Mouse (Mus musculus): ENCODE data around the gene Ackr1. TPM values are rescaled to one million over a fixed set of nuclear protein-coding genes. Genes with fewer than 3 reads are reported as not detected.

The Ackr1 gene
- polyA plus RNA-seq, 1 experiment from 2014 or later = 69.3 TPM

GRCm38 (mm10) chr1:173366701-173367355 is 33.3 kb upstream of the Ackr1 start:
- H3K9ac ChIP-seq (ENCODE audit: low read depth, low read length) = no peak overlapping the region

GRCm38 (mm10) chr1:173365970-173366409 is 32.4 kb upstream of the Ackr1 start:
- H3K36me3 ChIP-seq (ENCODE audit: control insufficient read depth, insufficient read depth) = no peaks in the 10 kb centered on the region
- H3K9ac ChIP-seq (ENCODE audit: low read depth, low read length) = no peak overlapping the region
- H3K9me3 ChIP-seq (replicated peaks; ENCODE audit: control insufficient read depth, low read length) = no peaks in the 10 kb centered on the region
- WGBS (ENCODE audit: insufficient replicate concordance) = 4% methylated on average over 13 of the region's 13 CpGs
- ATAC-seq (ENCODE audit: low read depth) = peak; percentile 57
- H3K4me1 ChIP-seq (ENCODE audit: control insufficient read depth, low read depth, low read length) = peaks cover 14% of the 10 kb centered on the region
- no peak overlapping the region for H3K27ac ChIP-seq (ENCODE audit: low read length)
- H3K4me2 ChIP-seq (ENCODE audit: low read depth, low read length) = no peak overlapping the region
- H3K27me3 ChIP-seq (ENCODE audit: control insufficient read depth, insufficient read depth, low read depth, low read length) = peaks cover 43% of the 10 kb centered on the region
- H3K4me3 ChIP-seq (ENCODE audit: low read depth, low read length) = no peak overlapping the region; the same call in 1 of the 2 replicates

More at GRCm38 (mm10) chr1:173366701-173367355, 33.3 kb upstream of the Ackr1 start:
- Histone ChIP-seq H3K9me3 (replicated peaks; ENCODE audit: control insufficient read depth, low read length) (no peaks in the 10 kb centered on the region), H3K27ac (ENCODE audit: low read length) (no peak overlapping the region), H3K36me3 (ENCODE audit: control insufficient read depth, insufficient read depth) (no peaks in the 10 kb centered on the region), H3K4me2 (ENCODE audit: low read depth, low read length) (no peak overlapping the region; the same call in 1 of the 2 replicates), H3K4me1 (ENCODE audit: control insufficient read depth, low read depth, low read length) (peaks cover 14% of the 10 kb centered on the region), H3K27me3 (ENCODE audit: control insufficient read depth, insufficient read depth, low read depth, low read length) (peaks cover 43% of the 10 kb centered on the region), H3K4me3 (ENCODE audit: low read depth, low read length) (no peak overlapping the region)
- no peak for ATAC-seq (ENCODE audit: low read depth)
- 1% methylated on average over 31 of the region's 31 CpGs for WGBS (ENCODE audit: insufficient replicate concordance)

- Histone ChIP-seq H3K4me3 (ENCODE audit: low read depth, low read length) (no peak overlapping the region), H3K4me1 (ENCODE audit: control insufficient read depth, low read depth, low read length) (peaks cover 14% of the 10 kb centered on the region), H3K27me3 (ENCODE audit: control insufficient read depth, insufficient read depth, low read depth, low read length) (peaks cover 43% of the 10 kb centered on the region), H3K36me3 (ENCODE audit: control insufficient read depth, insufficient read depth) (no peaks in the 10 kb centered on the region), H3K4me2 (ENCODE audit: low read depth, low read length) (no peak overlapping the region), H3K9ac (ENCODE audit: low read depth, low read length) (no peak overlapping the region), H3K27ac (ENCODE audit: low read length) (no peak overlapping the region), H3K9me3 (replicated peaks; ENCODE audit: control insufficient read depth, low read length) (no peaks in the 10 kb centered on the region)
- 67% methylated on average over 4 of the region's 4 CpGs for WGBS (ENCODE audit: insufficient replicate concordance)
- no peak for ATAC-seq (ENCODE audit: low read depth)
Observed at GRCm38 (mm10) chr1:173364125-173364800, 30.7 kb upstream of the Ackr1 start.

DNA sequence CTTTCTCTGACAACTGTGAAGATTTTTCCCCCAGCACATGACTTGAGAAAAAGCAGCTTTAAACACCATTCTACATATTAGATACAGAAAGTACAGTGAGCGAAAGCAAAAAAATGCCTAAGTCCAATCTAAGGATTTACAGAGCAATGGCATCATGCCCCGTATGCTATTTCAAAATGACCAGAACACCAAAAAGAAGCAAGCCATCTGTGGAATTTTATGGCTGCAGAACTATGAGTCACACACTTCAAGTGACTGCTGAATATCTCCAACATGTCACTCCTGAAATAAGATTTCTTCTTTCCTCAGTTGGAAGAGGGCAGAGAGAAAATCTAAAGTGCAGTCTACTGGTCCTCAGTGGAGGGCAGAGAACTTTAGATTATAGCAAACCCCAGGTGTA is 29.9 kb upstream of the Ackr1 start:
- ATAC-seq (ENCODE audit: low read depth) = no peak
- Histone ChIP-seq H3K9me3 (replicated peaks; ENCODE audit: control insufficient read depth, low read length) (no peaks in the 10 kb centered on the region), H3K4me1 (ENCODE audit: control insufficient read depth, low read depth, low read length) (peaks cover 14% of the 10 kb centered on the region), H3K36me3 (ENCODE audit: control insufficient read depth, insufficient read depth) (no peaks in the 10 kb centered on the region), H3K4me2 (ENCODE audit: low read depth, low read length) (no peak overlapping the region), H3K4me3 (ENCODE audit: low read depth, low read length) (no peak overlapping the region), H3K9ac (ENCODE audit: low read depth, low read length) (no peak overlapping the region), H3K27me3 (ENCODE audit: control insufficient read depth, insufficient read depth, low read depth, low read length) (peaks cover 37% of the 10 kb centered on the region), H3K27ac (ENCODE audit: low read length) (no peak overlapping the region)
- WGBS (ENCODE audit: insufficient replicate concordance) = 67% methylated on average over 2 of the region's 2 CpGs

DNA sequence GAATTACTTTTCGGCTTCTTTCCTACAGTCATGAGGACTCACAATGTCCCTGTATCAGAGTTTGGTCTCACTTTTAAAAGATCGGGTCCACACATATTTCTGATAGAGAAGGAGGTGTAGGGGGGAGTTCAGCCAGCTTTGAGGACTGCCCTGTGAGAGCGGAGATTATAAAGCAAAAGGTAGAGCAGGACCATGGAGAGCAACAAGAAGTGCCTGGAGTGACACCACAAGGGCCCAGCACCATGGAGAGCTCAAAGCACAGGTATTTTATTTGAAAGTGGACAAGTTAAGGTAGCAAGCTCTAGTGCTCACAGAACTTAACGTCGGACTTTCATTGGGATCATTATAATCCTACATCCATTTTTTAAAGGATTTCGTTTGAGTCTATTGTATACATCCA is 28.1 kb upstream of the Ackr1 start:
- Histone ChIP-seq H3K4me1 (ENCODE audit: control insufficient read depth, low read depth, low read length) (peaks cover 11% of the 10 kb centered on the region), H3K27me3 (ENCODE audit: control insufficient read depth, insufficient read depth, low read depth, low read length) (peaks cover 19% of the 10 kb centered on the region), H3K27ac (ENCODE audit: low read length) (no peak overlapping the region), H3K9me3 (replicated peaks; ENCODE audit: control insufficient read depth, low read length) (no peaks in the 10 kb centered on the region), H3K4me2 (ENCODE audit: low read depth, low read length) (no peak overlapping the region), H3K9ac (ENCODE audit: low read depth, low read length) (no peak overlapping the region), H3K36me3 (ENCODE audit: control insufficient read depth, insufficient read depth) (no peaks in the 10 kb centered on the region), H3K4me3 (ENCODE audit: low read depth, low read length) (no peak overlapping the region)
- WGBS (ENCODE audit: insufficient replicate concordance) = 25% methylated on average over 6 of the region's 6 CpGs
- ATAC-seq (ENCODE audit: low read depth) = no peak

DNA sequence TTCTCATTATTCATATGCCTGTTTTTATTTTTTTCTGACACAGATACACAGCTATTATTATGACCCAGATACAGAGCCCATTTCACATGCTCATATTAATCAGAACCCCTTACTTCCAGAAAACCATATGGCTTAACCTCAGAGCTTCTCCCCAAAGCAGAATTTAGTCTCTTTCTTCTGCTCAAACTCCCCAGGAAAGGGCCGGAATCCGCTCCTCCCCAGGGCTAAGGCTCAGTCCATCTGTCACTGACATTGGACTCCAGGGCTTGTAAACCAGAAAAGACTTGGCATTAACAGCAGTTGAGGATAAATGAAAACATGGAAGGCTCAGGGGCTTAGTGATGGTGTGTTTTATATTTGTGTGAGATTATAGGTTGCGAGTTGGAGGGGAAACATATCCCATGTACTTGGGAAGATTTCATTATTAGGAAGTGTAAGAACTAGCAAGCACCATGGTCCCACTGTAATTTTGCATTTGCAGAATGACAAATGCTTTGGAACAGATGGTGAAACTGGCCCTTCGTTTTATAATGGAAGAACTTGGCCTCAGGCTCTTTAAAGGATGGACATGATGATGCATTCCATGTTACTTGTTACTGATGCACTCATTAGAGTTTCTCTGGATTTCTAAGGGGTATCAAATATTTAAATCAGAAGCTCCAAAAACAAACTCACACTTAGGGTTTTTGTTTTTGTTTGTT is 26.2 kb upstream of the Ackr1 start:
- Histone ChIP-seq H3K27ac (ENCODE audit: low read length) (no peak overlapping the region), H3K4me2 (ENCODE audit: low read depth, low read length) (no peak overlapping the region), H3K36me3 (ENCODE audit: control insufficient read depth, insufficient read depth) (no peaks in the 10 kb centered on the region), H3K27me3 (ENCODE audit: control insufficient read depth, insufficient read depth, low read depth, low read length) (peaks cover under 1% of the 10 kb centered on the region), H3K9ac (ENCODE audit: low read depth, low read length) (no peak overlapping the region), H3K4me1 (ENCODE audit: control insufficient read depth, low read depth, low read length) (peaks cover 15% of the 10 kb centered on the region), H3K4me3 (ENCODE audit: low read depth, low read length) (no peak overlapping the region), H3K9me3 (replicated peaks; ENCODE audit: control insufficient read depth, low read length) (no peaks in the 10 kb centered on the region)
- WGBS (ENCODE audit: insufficient replicate concordance) = 64% methylated on average over 4 of the region's 4 CpGs
- ATAC-seq (ENCODE audit: low read depth) = no peak

DNA sequence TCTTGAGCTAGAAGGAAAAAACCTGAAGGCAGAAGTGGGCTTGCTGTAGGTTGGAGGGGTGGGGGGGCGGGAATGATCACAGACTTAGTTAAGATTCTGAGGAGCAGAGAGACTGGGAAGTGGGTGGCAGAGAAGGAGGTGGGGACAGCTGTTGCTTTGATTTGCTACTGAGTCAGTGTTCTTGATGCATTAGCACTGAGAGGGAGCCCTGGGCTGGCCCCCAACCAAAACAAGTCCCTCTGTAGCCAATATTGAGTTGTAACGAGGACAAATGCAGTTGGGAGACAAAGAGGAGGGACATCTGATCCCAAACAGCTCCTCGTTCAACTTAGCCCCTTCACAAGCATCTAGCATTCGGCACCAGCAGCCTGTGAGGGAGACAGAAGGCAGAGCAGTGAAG is 24.2 kb upstream of the Ackr1 start:
- no peak for ATAC-seq (ENCODE audit: low read depth)
- Histone ChIP-seq H3K4me3 (ENCODE audit: low read depth, low read length) (no peak overlapping the region), H3K36me3 (ENCODE audit: control insufficient read depth, insufficient read depth) (no peaks in the 10 kb centered on the region), H3K4me2 (ENCODE audit: low read depth, low read length) (no peak overlapping the region), H3K27me3 (ENCODE audit: control insufficient read depth, insufficient read depth, low read depth, low read length) (no peaks in the 10 kb centered on the region), H3K9me3 (replicated peaks; ENCODE audit: control insufficient read depth, low read length) (no peaks in the 10 kb centered on the region), H3K4me1 (ENCODE audit: control insufficient read depth, low read depth, low read length) (peaks cover 17% of the 10 kb centered on the region), H3K9ac (ENCODE audit: low read depth, low read length) (no peak overlapping the region), H3K27ac (ENCODE audit: low read length) (no peak overlapping the region)
- 45% methylated on average over 4 of the region's 4 CpGs for WGBS (ENCODE audit: insufficient replicate concordance)

DNA sequence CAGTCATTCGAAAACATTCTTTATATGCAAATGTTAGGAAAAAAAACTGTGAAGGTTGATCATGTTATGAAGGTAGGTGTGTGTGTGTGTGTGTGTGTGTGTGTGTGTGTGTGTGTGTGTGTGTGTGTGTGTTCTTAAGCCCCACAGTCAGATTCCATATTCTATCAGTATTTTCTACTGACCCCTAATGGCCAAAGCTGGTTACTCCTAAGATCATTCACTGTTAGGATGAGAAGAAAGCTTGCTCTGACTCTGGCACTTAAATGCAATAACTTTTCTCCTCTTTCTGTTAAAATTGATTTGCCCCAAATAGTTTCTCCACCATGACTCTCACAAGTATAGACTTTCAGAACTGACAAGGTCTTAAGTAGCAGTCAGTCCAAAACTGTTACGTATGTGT is 23.1 kb upstream of the Ackr1 start:
- Histone ChIP-seq H3K4me3 (ENCODE audit: low read depth, low read length) (no peak overlapping the region), H3K9ac (ENCODE audit: low read depth, low read length) (no peak overlapping the region), H3K4me2 (ENCODE audit: low read depth, low read length) (no peak overlapping the region), H3K36me3 (ENCODE audit: control insufficient read depth, insufficient read depth) (no peaks in the 10 kb centered on the region), H3K27ac (ENCODE audit: low read length) (no peak overlapping the region), H3K9me3 (replicated peaks; ENCODE audit: control insufficient read depth, low read length) (no peaks in the 10 kb centered on the region), H3K4me1 (ENCODE audit: control insufficient read depth, low read depth, low read length) (peaks cover 17% of the 10 kb centered on the region), H3K27me3 (ENCODE audit: control insufficient read depth, insufficient read depth, low read depth, low read length) (no peaks in the 10 kb centered on the region)
- ATAC-seq (ENCODE audit: low read depth) = no peak
- 67% methylated on average over 2 of the region's 2 CpGs for WGBS (ENCODE audit: insufficient replicate concordance)
